Mouse (Mus musculus) embryonic facial prominence, embryonic 15.5 days (tissue): ENCODE measurements around the gene Exph5. TPM values are rescaled to one million over a fixed set of nuclear protein-coding genes. Genes with fewer than 3 reads are reported as not detected.

Source experiments
- ATAC-seq: fragments of 200-750 bp; cut with Nextera tagmentation; 2 replicates; pipeline ENCODE4 v1.8.0; 2017; ENCODE audit warnings: low read depth, moderate TSS enrichment; ENCODE audit not compliant: insufficient number of reproducible peaks, low FRiP score, low TSS enrichment
- H3K27ac ChIP-seq: fragments of 300-500 bp; sonication (generic); replicated peaks from 2 replicates; pipeline ENCODE4 v1.5.1; 2015; ENCODE audit warnings: mild to moderate bottlenecking, inconsistent platforms
- H3K27me3 ChIP-seq: fragments of 300-500 bp; sonication (generic); 2 replicates; pipeline ENCODE4 v1.6.1; 2015; ENCODE audit warnings: inconsistent platforms
- H3K36me3 ChIP-seq: fragments of 300-500 bp; sonication (generic); 2 replicates; pipeline ENCODE4 v1.6.1; 2015; ENCODE audit warnings: mild to moderate bottlenecking, inconsistent platforms
- H3K4me1 ChIP-seq: fragments of 300-500 bp; sonication (generic); 2 replicates; pipeline ENCODE4 v1.6.1; 2015; ENCODE audit warnings: inconsistent platforms
- H3K4me2 ChIP-seq: fragments of 300-500 bp; sonication (generic); replicated peaks from 2 replicates; pipeline ENCODE4 v1.6.1; 2015; ENCODE audit warnings: mild to moderate bottlenecking, inconsistent platforms
- H3K4me3 ChIP-seq: fragments of 300-500 bp; sonication (generic); replicated peaks from 2 replicates; pipeline ENCODE4 v1.5.1; 2015; ENCODE audit warnings: mild to moderate bottlenecking, inconsistent platforms
- H3K9ac ChIP-seq: fragments of 300-500 bp; sonication (generic); 2 replicates; pipeline ENCODE4 v1.6.1; 2015; ENCODE audit warnings: inconsistent platforms
- H3K9me3 ChIP-seq: fragments of 300-500 bp; sonication (generic); replicated peaks from 2 replicates; pipeline ENCODE4 v1.6.1; 2016; ENCODE audit warnings: inconsistent platforms
- WGBS: fragments of 180-500 bp; shearing (Covaris S2); methylation state at CpG from one replicate; pipeline ENCODE4 v1.1.7; 2015; 5-methylcytosine and 5-hydroxymethylcytosine counted together
- polyA plus RNA-seq: library from polyadenylated mRNA; unstranded; fragments of >200 nt; fragmentation: Nextera tagmentation; extraction: Ambion mirVana; gene quantifications from 2 replicates; pipeline ENCODE4 v1.2.1, GENCODE M21; 2015

Gene Exph5
- polyA plus RNA-seq, 1 experiment from 2014 or later = 2.3 TPM

DNA sequence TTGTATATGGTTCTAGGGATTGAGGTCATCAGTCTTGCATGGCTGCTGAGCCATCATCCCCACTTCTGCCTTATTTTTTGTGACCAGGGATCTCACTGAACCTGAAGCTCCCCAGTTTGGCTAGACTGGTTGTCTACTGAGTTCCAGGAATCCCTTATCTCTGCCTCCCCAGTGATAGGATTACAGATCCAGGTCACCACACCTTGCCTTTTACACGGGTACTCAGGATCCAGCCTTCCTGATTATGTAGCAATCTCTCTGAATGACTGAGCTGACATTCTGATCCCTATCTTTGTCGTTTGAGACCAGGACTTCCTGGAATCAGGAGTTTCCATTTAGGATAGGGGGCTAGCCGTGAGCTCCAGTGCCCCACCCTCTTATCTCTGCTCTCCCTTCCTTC lies 69.9 kb downstream of the Exph5 start:
- no peaks in the 10 kb centered on the region for H3K27me3 ChIP-seq
- H3K4me1 ChIP-seq = no peaks in the 10 kb centered on the region
- no peak overlapping the region for H3K4me3 ChIP-seq
- no peak overlapping the region for H3K9ac ChIP-seq
- no peaks in the 10 kb centered on the region for H3K36me3 ChIP-seq
- ATAC-seq = no peak
- H3K9me3 ChIP-seq = no peaks in the 10 kb centered on the region
- no peak overlapping the region for H3K4me2 ChIP-seq
- H3K27ac ChIP-seq = no peak overlapping the region
- 47% methylated on average over 3 of the region's 3 CpGs for WGBS

DNA sequence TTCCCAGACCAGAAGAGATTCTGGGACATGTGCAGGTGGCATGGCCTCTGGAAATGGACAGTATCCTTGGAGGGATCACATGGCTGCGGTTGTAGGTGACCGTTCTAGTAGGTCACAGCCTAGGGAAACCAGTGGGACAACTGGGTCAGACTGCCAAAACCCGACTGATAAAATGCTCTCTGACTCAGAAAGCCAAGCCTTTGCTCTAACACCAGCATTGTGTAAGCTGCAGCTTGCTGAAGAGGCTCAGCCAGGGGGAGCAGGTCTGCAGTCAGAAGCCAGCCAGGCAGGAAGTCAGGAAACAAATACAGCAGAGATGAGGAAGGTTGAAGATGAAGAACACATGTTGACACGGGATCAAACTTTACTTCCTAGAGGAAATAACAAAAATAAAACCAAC lies 74.4 kb downstream of the Exph5 start:
- Histone ChIP-seq H3K4me3 (no peak overlapping the region), H3K36me3 (no peaks in the 10 kb centered on the region), H3K9ac (no peak overlapping the region), H3K9me3 (no peaks in the 10 kb centered on the region), H3K27ac (no peak overlapping the region), H3K4me2 (no peak overlapping the region), H3K27me3 (no peaks in the 10 kb centered on the region), H3K4me1 (no peaks in the 10 kb centered on the region)
- WGBS = 65% methylated on average over 4 of the region's 4 CpGs
- no peak for ATAC-seq

DNA sequence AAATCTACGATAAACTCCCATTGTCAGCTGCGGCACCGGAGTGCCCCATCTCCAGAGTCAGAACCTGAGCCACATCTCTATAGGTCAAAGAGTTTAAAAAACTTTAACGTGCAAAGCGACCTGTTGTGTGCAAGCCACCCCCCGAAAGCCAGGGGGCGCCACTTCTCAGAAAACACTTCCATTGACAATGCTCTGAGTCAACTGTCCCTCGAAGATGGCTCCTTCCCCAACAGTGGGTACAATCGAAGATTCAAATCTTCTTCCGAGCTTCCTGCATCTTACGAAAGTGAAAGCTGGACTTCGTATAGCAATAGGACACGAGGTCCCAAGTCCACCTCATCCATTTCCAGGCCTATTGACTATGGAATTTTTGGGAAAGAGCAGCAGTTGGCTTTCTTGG lies 75.3 kb downstream of the Exph5 start:
- whole genome bisulfite sequencing = 87% methylated on average over 13 of the region's 13 CpGs
- no peaks in the 10 kb centered on the region for H3K4me1 ChIP-seq

DNA sequence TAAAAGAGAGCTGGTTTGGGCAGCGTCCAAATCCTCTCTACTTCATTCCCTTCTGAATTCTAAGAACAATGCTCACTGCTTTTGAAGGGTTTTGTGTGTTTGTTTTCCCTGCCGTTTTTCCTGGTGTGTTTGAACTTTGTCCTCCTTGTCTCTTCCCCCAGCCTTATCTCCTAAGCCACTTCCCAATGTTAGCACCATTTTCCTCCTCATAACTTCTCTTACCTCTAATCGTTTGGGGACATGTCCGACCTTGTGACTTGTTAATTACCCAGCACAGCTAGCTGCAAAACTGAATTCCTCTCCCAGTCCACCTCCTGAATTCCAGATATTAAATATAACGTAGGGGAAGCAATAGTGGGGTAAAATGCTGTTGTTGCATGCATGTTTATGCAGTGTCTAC lies 76.1 kb downstream of the Exph5 start:
- no peak for ATAC-seq
- 41% methylated on average over 5 of the region's 5 CpGs for whole genome bisulfite sequencing

More for the DNA sequence above, 75.3 kb downstream of the Exph5 start:
- H3K9me3 ChIP-seq = no peaks in the 10 kb centered on the region
- no peak overlapping the region for H3K27ac ChIP-seq
- no peaks in the 10 kb centered on the region for H3K36me3 ChIP-seq
- H3K4me3 ChIP-seq = no peak overlapping the region
- ATAC-seq = no peak
- H3K9ac ChIP-seq = no peak overlapping the region
- no peak overlapping the region for H3K4me2 ChIP-seq
- H3K27me3 ChIP-seq = no peaks in the 10 kb centered on the region

DNA sequence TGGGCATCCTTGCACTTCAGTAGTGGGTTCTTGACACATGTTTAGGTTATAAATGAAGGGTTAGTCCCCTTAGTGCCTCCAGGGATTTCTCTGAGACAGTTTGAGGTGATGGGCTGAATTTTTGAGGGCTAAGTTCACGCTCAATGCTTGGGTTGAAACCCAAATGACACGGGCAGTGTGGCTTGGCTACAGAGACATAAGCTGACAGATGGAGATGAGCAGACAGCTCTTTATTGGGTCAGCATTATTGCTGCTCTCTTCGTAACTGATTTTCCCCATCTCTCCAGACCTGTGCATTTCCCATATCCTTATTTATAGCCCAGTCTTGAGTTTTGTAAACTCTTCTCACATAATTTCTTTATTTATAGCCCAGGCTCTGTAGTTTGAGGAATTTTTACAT lies 76.7 kb downstream of the Exph5 start:
- Histone ChIP-seq H3K4me2 (no peak overlapping the region), H3K4me1 (no peaks in the 10 kb centered on the region; the same call in 1 of the 2 replicates), H3K4me3 (no peak overlapping the region), H3K9ac (no peak overlapping the region), H3K27ac (no peak overlapping the region), H3K36me3 (no peaks in the 10 kb centered on the region), H3K9me3 (no peaks in the 10 kb centered on the region), H3K27me3 (no peaks in the 10 kb centered on the region)
- 62% methylated on average over 3 of the region's 3 CpGs for WGBS
- ATAC-seq = no peak

More for the DNA sequence above, 76.1 kb downstream of the Exph5 start:
- H3K27ac ChIP-seq = no peak overlapping the region
- H3K4me3 ChIP-seq = no peak overlapping the region
- H3K27me3 ChIP-seq = no peaks in the 10 kb centered on the region
- H3K4me1 ChIP-seq = no peaks in the 10 kb centered on the region
- no peak overlapping the region for H3K4me2 ChIP-seq
- H3K36me3 ChIP-seq = no peaks in the 10 kb centered on the region
- H3K9ac ChIP-seq = no peak overlapping the region
- no peaks in the 10 kb centered on the region for H3K9me3 ChIP-seq

DNA sequence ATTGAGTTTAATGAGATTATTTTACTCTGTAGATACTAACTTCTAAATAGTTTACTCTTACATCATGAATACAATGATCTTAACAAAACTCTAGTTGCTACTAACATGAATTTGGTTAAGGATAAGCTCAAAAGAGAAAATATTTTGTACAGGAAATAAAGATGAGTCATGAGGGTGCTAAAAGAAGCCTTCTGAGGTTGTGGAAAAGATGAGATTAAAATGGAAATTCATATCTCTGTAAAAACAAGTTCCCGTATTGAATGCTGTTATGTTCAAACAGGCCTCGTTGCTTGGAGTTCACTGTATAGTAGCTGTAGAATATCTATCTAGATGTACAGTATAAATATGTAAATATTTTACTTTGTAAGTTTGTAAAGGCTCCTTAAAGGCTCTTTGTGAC lies 79.1 kb downstream of the Exph5 start:
- ATAC-seq = no peak

DNA sequence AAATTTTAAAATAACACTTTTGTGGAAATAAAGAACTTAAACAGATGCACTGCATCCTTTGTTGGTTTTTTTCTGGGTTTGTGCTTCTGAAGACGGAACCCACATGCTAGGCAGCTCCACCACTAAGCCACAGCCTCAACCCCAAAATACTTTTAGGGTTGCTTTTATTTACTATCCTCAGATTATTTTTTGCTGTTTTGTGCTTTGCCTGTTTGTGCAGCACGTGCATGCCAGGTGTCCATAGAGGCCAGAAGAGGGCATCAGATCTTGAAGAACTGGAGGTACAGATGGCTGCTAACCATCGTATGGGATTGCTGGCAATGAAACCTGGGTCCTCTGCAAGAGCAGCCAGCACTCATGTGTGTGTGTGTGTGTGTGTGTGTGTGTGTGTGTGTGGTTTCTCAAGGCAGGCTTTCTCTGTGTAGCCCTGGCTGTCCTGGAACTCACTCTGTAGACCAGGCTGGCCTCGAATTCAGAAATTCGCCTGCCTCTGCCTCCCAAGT lies 79.7 kb downstream of the Exph5 start:
- no peak for ATAC-seq
- 72% methylated on average over 5 of the region's 5 CpGs for WGBS
- no peak overlapping the region for H3K4me2 ChIP-seq

More for the DNA sequence above, 79.1 kb downstream of the Exph5 start:
- no peak overlapping the region for H3K27ac ChIP-seq
- H3K9ac ChIP-seq = no peak overlapping the region
- H3K4me3 ChIP-seq = no peak overlapping the region
- H3K4me1 ChIP-seq = peaks cover 4% of the 10 kb centered on the region; the same call in 1 of the 2 replicates
- H3K9me3 ChIP-seq = no peaks in the 10 kb centered on the region
- H3K36me3 ChIP-seq = no peaks in the 10 kb centered on the region
- 60% methylated on average over 2 of the region's 2 CpGs for WGBS
- no peaks in the 10 kb centered on the region for H3K27me3 ChIP-seq
- no peak overlapping the region for H3K4me2 ChIP-seq

DNA sequence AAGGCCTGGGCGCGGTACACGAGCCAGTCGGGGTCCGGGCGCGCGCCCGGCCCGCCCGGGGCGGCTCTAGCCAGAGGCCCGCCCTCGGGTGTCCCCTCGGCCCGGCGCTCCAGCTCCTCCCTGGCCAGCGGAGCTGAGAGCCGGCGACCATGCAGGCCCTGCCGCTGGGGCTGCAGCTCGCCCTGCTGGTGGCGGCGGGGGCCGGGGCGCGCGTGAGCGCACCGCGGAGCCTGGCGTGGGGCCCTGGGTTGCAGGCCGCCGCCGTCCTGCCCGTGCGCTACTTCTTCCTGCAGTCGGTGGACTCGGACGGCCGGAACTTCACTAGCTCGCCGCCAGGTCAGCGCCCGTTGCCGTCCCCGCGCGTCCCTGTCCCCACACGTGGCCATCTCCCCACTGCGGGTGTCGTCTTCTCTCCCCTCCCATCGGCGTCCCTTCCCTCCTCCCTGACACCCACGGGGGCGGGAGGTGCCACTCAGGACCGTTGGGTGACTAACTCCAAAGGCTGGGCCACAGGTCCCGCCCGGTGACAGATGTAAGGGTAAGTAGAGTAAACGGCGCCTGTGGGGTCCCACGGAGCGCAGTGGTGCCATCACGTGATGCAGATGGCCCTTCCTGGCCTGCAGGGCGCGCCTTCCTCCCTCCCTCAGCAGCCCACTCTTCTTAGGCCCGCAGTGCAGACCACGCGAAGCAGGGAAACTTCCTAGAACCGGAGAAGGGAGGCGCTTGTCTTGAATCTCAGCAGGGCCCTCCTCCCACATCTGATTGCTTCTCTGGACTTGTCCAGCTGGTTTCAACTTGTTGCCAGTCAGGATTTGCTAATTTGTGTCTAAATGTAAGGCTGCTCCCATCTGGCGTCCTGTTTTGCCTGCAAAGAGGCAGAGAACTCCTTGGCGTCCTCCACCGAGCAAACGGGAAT lies 82.7 kb downstream of the Exph5 start, which contains the start of gene Kdelc2:
TSS of gene Kdelc2 (plus strand) at position 75 of the 916 bp plus-strand sequence.
- under 1% methylated on average over 75 of the region's 75 CpGs for WGBS
- Histone ChIP-seq H3K4me3 (peak within 1 kb of the TSS; percentile 67), H3K4me2 (peak within 1 kb of the TSS; percentile 77), H3K27me3 (no peaks in the 10 kb centered on the region), H3K36me3 (0 out of 2 replicates have a peak, but pooled peaks cover 4% of the 10 kb centered on the region), H3K4me1 (peaks cover 6% of the 10 kb centered on the region; the same call in 1 of the 2 replicates), H3K27ac (peak within 1 kb of the TSS; percentile 98), H3K9ac (peak within 1 kb of the TSS; percentile 92), H3K9me3 (no peaks in the 10 kb centered on the region)
- ATAC-seq = peak; percentile 95

More for the DNA sequence above, 79.7 kb downstream of the Exph5 start:
- no peak overlapping the region for H3K4me3 ChIP-seq
- H3K27ac ChIP-seq = no peak overlapping the region
- H3K36me3 ChIP-seq = no peaks in the 10 kb centered on the region
- no peaks in the 10 kb centered on the region for H3K27me3 ChIP-seq
- peaks cover 6% of the 10 kb centered on the region; the same call in 1 of the 2 replicates for H3K4me1 ChIP-seq
- no peak overlapping the region for H3K9ac ChIP-seq
- H3K9me3 ChIP-seq = no peaks in the 10 kb centered on the region

DNA sequence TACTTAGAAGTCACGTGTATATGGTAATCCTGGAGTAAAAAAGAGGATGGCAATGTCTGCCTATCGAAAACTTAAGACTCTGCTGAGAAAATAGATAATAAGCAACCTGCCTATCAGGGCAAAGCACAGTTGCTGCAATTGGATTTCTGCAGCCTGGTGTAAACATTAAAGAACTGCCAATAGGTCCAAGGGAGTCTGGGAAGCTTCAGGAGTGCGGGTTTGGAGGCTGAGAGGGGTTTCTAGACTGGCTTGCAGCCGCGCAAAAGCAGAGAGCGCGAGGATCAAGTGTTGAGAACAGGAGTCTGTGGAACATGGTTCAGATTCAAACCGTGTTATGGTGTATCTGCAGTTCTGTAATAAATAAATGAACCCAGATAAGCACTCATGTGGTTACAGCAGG lies 83.4 kb downstream of the Exph5 start:
- 2% methylated on average over 8 of the region's 8 CpGs for WGBS
- Histone ChIP-seq H3K27me3 (no peaks in the 10 kb centered on the region), H3K9ac (peak overlapping the region; percentile 92), H3K27ac (peak overlapping the region; percentile 98), H3K36me3 (0 out of 2 replicates have a peak, but pooled peaks cover 4% of the 10 kb centered on the region), H3K4me2 (peak overlapping the region; percentile 77), H3K4me3 (peak overlapping the region; percentile 67), H3K9me3 (no peaks in the 10 kb centered on the region), H3K4me1 (peaks cover 6% of the 10 kb centered on the region; the same call in 1 of the 2 replicates)
- peak; percentile 21 for ATAC-seq

DNA sequence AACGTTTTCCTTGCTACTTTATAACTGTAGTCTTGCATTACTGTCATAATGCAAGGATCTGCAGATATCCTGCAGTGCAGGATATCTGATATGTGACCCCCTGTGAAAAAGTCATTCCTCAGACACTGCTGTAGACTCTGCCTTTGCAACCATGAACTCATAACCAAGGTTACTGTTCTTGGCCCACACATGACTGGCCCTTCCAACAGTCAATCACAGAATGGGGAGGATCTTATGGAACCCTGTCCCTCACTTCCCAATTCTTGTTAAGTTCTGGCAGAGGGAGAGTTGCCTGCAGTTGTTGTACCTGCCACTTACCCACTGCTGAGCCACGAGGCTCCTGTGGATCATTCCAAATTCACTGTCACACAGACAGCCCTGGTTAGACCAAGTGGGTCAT lies 86.0 kb downstream of the Exph5 start:
- H3K4me3 ChIP-seq = no peak overlapping the region
- no peak for ATAC-seq
- no peaks in the 10 kb centered on the region for H3K9me3 ChIP-seq
- H3K4me2 ChIP-seq = no peak overlapping the region
- peaks cover 6% of the 10 kb centered on the region; the same call in 1 of the 2 replicates for H3K4me1 ChIP-seq
- no peak overlapping the region for H3K9ac ChIP-seq
- H3K27ac ChIP-seq = no peak overlapping the region
- H3K27me3 ChIP-seq = no peaks in the 10 kb centered on the region
- WGBS = 47% methylated on average over 2 of the region's 2 CpGs
- 0 out of 2 replicates have a peak, but pooled peaks cover 8% of the 10 kb centered on the region for H3K36me3 ChIP-seq

DNA sequence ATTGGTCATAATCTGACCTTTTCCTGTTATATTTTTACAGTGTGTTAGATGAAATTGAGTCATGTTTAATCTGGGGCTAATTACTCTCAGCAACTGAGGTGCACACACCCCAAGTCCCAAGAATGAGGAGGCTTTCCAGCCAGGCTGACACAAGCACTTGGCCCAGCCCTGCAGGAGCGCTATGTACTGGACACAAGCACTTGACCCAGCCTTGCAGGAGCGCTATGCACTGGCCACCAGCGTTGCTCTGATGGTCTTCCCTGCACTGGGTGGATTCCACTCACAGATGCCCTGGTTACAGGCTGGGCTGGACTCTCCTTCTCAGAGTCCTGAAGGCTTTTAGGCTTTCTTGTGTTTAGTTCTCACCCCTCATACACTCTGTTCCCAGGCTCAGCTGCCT lies 87.6 kb downstream of the Exph5 start:
- H3K4me1 ChIP-seq = 0 out of 2 replicates have a peak, but pooled peaks cover 6% of the 10 kb centered on the region
- H3K9me3 ChIP-seq = no peaks in the 10 kb centered on the region
- H3K4me2 ChIP-seq = no peak overlapping the region
- H3K27me3 ChIP-seq = no peaks in the 10 kb centered on the region
- H3K27ac ChIP-seq = no peak overlapping the region
- H3K9ac ChIP-seq = no peak overlapping the region
- WGBS = 92% methylated on average over 3 of the region's 3 CpGs
- no peak for ATAC-seq
- H3K36me3 ChIP-seq = 0 out of 2 replicates have a peak, but pooled peaks cover 8% of the 10 kb centered on the region
- H3K4me3 ChIP-seq = no peak overlapping the region
